ENCODE assay signal across 8 mouse cellular contexts in genomic region chr6:115891497-115892061, GRCm38 (mm10). TPM values are rescaled to one million over a fixed set of nuclear protein-coding genes. Genes with fewer than 3 reads are reported as not detected.
DNase-seq lines count a peak whose midpoint lies in the region; ATAC-seq lines count a peak whose summit lies in the region.

No protein-coding gene starts in this region.

- ATAC-seq in kidney, embryonic 14.5 days (ENCODE audit: low FRiP score, low TSS enrichment) = peak; percentile 40; the same call in 1 of the 2 replicates
- 0 out of 2 replicates have a peak, but pooled peaks have one; percentile 51 for ATAC-seq in embryonic facial prominence, embryonic 15.5 days (ENCODE audit: insufficient number of reproducible peaks, low FRiP score, low TSS enrichment, low read depth)
- peak; percentile 63; the same call in 1 of the 2 replicates for ATAC-seq in neural tube, embryonic 13.5 days (ENCODE audit: low read depth)

- no peak overlapping the region for H3K9ac ChIP-seq in kidney, embryonic 14.5 days (ENCODE audit: low read depth, low read length)
- H3K9ac ChIP-seq in embryonic facial prominence, embryonic 15.5 days = no peak overlapping the region
- no peak overlapping the region for H3K9ac ChIP-seq in neural tube, embryonic 13.5 days

- H3K4me3 ChIP-seq in kidney, embryonic 14.5 days (ENCODE audit: low read length) = no peak overlapping the region
- H3K4me3 ChIP-seq in embryonic facial prominence, embryonic 15.5 days (replicated peaks) = no peak overlapping the region
- H3K4me3 ChIP-seq in neural tube, embryonic 13.5 days = no peak overlapping the region

- WGBS in kidney, embryonic 14.5 days = 79% methylated on average over 8 of the region's 8 CpGs
- 68% methylated on average over 8 of the region's 8 CpGs for WGBS in embryonic facial prominence, embryonic 15.5 days
- 31% methylated on average over 8 of the region's 8 CpGs for WGBS in neural tube, embryonic 13.5 days

- H3K36me3 ChIP-seq in kidney, embryonic 14.5 days (ENCODE audit: control insufficient read depth, insufficient read depth, low read length) = peaks cover 41% of the 10 kb centered on the region
- H3K36me3 ChIP-seq in embryonic facial prominence, embryonic 15.5 days = peaks cover 36% of the 10 kb centered on the region
- peaks cover 50% of the 10 kb centered on the region for H3K36me3 ChIP-seq in neural tube, embryonic 13.5 days

- no peaks in the 10 kb centered on the region; the same call in 1 of the 2 replicates for H3K9me3 ChIP-seq in kidney, embryonic 14.5 days (ENCODE audit: control insufficient read depth, low read length)
- no peaks in the 10 kb centered on the region for H3K9me3 ChIP-seq in embryonic facial prominence, embryonic 15.5 days (replicated peaks)
- H3K9me3 ChIP-seq in neural tube, embryonic 13.5 days = no peaks in the 10 kb centered on the region

- 0 out of 2 replicates have a peak, but pooled peaks cover 3% of the 10 kb centered on the region for H3K4me1 ChIP-seq in kidney, embryonic 14.5 days (ENCODE audit: control insufficient read depth, insufficient read depth, low read length)
- peaks cover 14% of the 10 kb centered on the region for H3K4me1 ChIP-seq in embryonic facial prominence, embryonic 15.5 days
- peaks cover 21% of the 10 kb centered on the region for H3K4me1 ChIP-seq in neural tube, embryonic 13.5 days (replicated peaks)

- no peaks in the 10 kb centered on the region for H3K27me3 ChIP-seq in kidney, embryonic 14.5 days (ENCODE audit: control insufficient read depth, insufficient read depth, low read length)
- no peaks in the 10 kb centered on the region for H3K27me3 ChIP-seq in embryonic facial prominence, embryonic 15.5 days
- no peaks in the 10 kb centered on the region for H3K27me3 ChIP-seq in neural tube, embryonic 13.5 days

- no peak for DNase-seq in kidney, adult 9 months
- peak; percentile 69 for DNase-seq in heart, postnatal 4 days
- peak; percentile 64 for DNase-seq in left cerebral cortex, adult 11 months (ENCODE audit: low spot score)
- no peak for DNase-seq in spleen, postnatal 36 days (ENCODE audit: low spot score in 2 of 2)
- no peak for DNase-seq in adrenal gland, postnatal 4 days (ENCODE audit: low spot score in 2 of 2)

- no peak overlapping the region for H3K4me2 ChIP-seq in kidney, embryonic 14.5 days (replicated peaks; ENCODE audit: low read depth, low read length)
- no peak overlapping the region for H3K4me2 ChIP-seq in embryonic facial prominence, embryonic 15.5 days (replicated peaks)
- no peak overlapping the region for H3K4me2 ChIP-seq in neural tube, embryonic 13.5 days

- no peak overlapping the region for H3K27ac ChIP-seq in kidney, embryonic 14.5 days (ENCODE audit: low read depth, low read length)
- H3K27ac ChIP-seq in embryonic facial prominence, embryonic 15.5 days (replicated peaks) = 0 out of 2 replicates have a peak overlapping the region, but pooled peaks have one; percentile 34
- 0 out of 2 replicates have a peak overlapping the region, but pooled peaks have one; percentile 14 for H3K27ac ChIP-seq in neural tube, embryonic 13.5 days (replicated peaks)

RNA-seq across cellular contexts. Expression of gene Ift122, which starts 38.3 kb away (rescaled TPM):
- 19.0 and 33.3 TPM in 2 replicates for polyA plus RNA-seq in kidney, embryonic 14.5 days (2014; fragmentation: Nextera tagmentation; extraction: Ambion mirVana)
- 23.2 and 25.0 TPM in 2 replicates for polyA plus RNA-seq in embryonic facial prominence, embryonic 15.5 days (2015; fragmentation: Nextera tagmentation; extraction: Ambion mirVana)
- 10 to 100 TPM; 16.3 to 17.6 TPM for total RNA-seq in heart, postnatal 4 days (2021)
- 26.3 and 27.8 TPM in 2 replicates for polyA plus RNA-seq in neural tube, embryonic 13.5 days (2015; fragmentation: Nextera tagmentation; extraction: Ambion mirVana)
- total RNA-seq in adrenal gland, postnatal 4 days (2021) = 10 to 100 TPM; 23.5 to 25.6 TPM

RNA-seq across cellular contexts. Expression of gene Mbd4, which starts 38.4 kb away (rescaled TPM):
- 14.3 and 20.9 TPM in 2 replicates for polyA plus RNA-seq in kidney, embryonic 14.5 days (2014; fragmentation: Nextera tagmentation; extraction: Ambion mirVana)
- polyA plus RNA-seq in embryonic facial prominence, embryonic 15.5 days (2015; fragmentation: Nextera tagmentation; extraction: Ambion mirVana) = 18.4 and 18.5 TPM in 2 replicates
- 1 to 10 TPM; 3.4 to 3.8 TPM for total RNA-seq in heart, postnatal 4 days (2021)
- polyA plus RNA-seq in neural tube, embryonic 13.5 days (2015; fragmentation: Nextera tagmentation; extraction: Ambion mirVana) = 12.6 and 12.9 TPM in 2 replicates
- 1 to 10 TPM; 7.5 to 8.1 TPM for total RNA-seq in adrenal gland, postnatal 4 days (2021)

RNA-seq across cellular contexts. Expression of gene Rho, which starts 40.0 kb away (rescaled TPM):
- polyA plus RNA-seq in kidney, embryonic 14.5 days (2014; fragmentation: Nextera tagmentation; extraction: Ambion mirVana) = 0.06 TPM in 1 of 2 replicates, not detected in the other
- 0.12 and 0.53 TPM in 2 replicates for polyA plus RNA-seq in embryonic facial prominence, embryonic 15.5 days (2015; fragmentation: Nextera tagmentation; extraction: Ambion mirVana)
- under 1 TPM; 0.24 to 0.34 TPM for total RNA-seq in heart, postnatal 4 days (2021)
- 2.2 and 4.1 TPM in 2 replicates for polyA plus RNA-seq in neural tube, embryonic 13.5 days (2015; fragmentation: Nextera tagmentation; extraction: Ambion mirVana)
- total RNA-seq in adrenal gland, postnatal 4 days (2021) = 1 to 10 TPM in 1 of 2 experiments, under 1 TPM in 1; 0.70 to 1.1 TPM

RNA-seq across cellular contexts. Expression of gene H1foo, which starts 53.2 kb away (rescaled TPM):
- polyA plus RNA-seq in kidney, embryonic 14.5 days (2014; fragmentation: Nextera tagmentation; extraction: Ambion mirVana) = not detected in 2 replicates
- not detected in 2 replicates for polyA plus RNA-seq in embryonic facial prominence, embryonic 15.5 days (2015; fragmentation: Nextera tagmentation; extraction: Ambion mirVana)
- not detected for total RNA-seq in heart, postnatal 4 days (2021)
- not detected in 2 replicates for polyA plus RNA-seq in neural tube, embryonic 13.5 days (2015; fragmentation: Nextera tagmentation; extraction: Ambion mirVana)
- not detected for total RNA-seq in adrenal gland, postnatal 4 days (2021)

RNA-seq across cellular contexts. Expression of gene Efcab12, which starts 53.4 kb away (rescaled TPM):
- 1.3 and 2.1 TPM in 2 replicates for polyA plus RNA-seq in kidney, embryonic 14.5 days (2014; fragmentation: Nextera tagmentation; extraction: Ambion mirVana)
- polyA plus RNA-seq in embryonic facial prominence, embryonic 15.5 days (2015; fragmentation: Nextera tagmentation; extraction: Ambion mirVana) = 1.1 and 1.9 TPM in 2 replicates
- total RNA-seq in heart, postnatal 4 days (2021) = under 1 TPM; 0.88 to 0.90 TPM
- 2.7 and 2.8 TPM in 2 replicates for polyA plus RNA-seq in neural tube, embryonic 13.5 days (2015; fragmentation: Nextera tagmentation; extraction: Ambion mirVana)
- 1 to 10 TPM in 1 of 2 experiments, under 1 TPM in 1; 0.96 to 1.9 TPM for total RNA-seq in adrenal gland, postnatal 4 days (2021)

Comparison
In these comparisons a context has a peak if more than half of its experiments do, and no peak if none do; other contexts are left out.
1. DNase-seq: peak in heart, postnatal 4 days (single experiment) and left cerebral cortex, adult 11 months (single experiment); none in kidney, adult 9 months (single experiment), spleen, postnatal 36 days (0 of 2) and adrenal gland, postnatal 4 days (0 of 2).
2. Peak in every context shown above with its lines, with median percentiles within 50 percentile points of each other: ATAC-seq.